Mouse (Mus musculus) brown adipose tissue, adult 24 weeks (tissue): ENCODE measurements around the gene Il1rl2. TPM values are rescaled to one million over a fixed set of nuclear protein-coding genes. Genes with fewer than 3 reads are reported as not detected.
A peak's percentile ranks its signal among the peaks of the same experiment; 100 is the strongest.

Experiments used
- H3K27ac ChIP-seq: fragments of 200-500 bp; replicated peaks from 2 replicates; pipeline ENCODE4 v1.5.1; 2012; ENCODE audit warnings: low read depth, mild to moderate bottlenecking, low read length
- H3K4me1 ChIP-seq: fragments of 200-500 bp; 2 replicates; pipeline ENCODE4 v1.6.1; 2012; ENCODE audit warnings: low read length, mixed read lengths; ENCODE audit not compliant: control insufficient read depth, insufficient read depth, insufficient read length
- H3K4me3 ChIP-seq: fragments of 200-500 bp; 2 replicates; pipeline ENCODE4 v1.5.1; 2012; ENCODE audit warnings: low read depth, mild to moderate bottlenecking, low read length, moderate library complexity; ENCODE audit not compliant: insufficient read depth
- polyA plus RNA-seq: library from polyadenylated mRNA; stranded (reverse); fragments of >200 nt; gene quantifications from 2 replicates; pipeline ENCODE4 v1.2.4, GENCODE M21; 2012; ENCODE audit not compliant: missing spikeins, insufficient read depth, insufficient read length

Gene Il1rl2
- polyA plus RNA-seq, 1 experiment = 4.1 TPM

- Histone ChIP-seq H3K4me1 (no peaks in the 10 kb centered on the region), H3K27ac (no peak overlapping the region), H3K4me3 (no peak overlapping the region)
These were observed 55.7 kb downstream of the Il1rl2 start for GRCm38 (mm10) chr1:40380111-40380510.

GRCm38 (mm10) chr1:40380990-40381389, 56.6 kb downstream of the Il1rl2 start:
- no peak overlapping the region for H3K4me3 ChIP-seq
- H3K4me1 ChIP-seq = no peaks in the 10 kb centered on the region
- no peak overlapping the region for H3K27ac ChIP-seq

- Histone ChIP-seq H3K4me1 (no peaks in the 10 kb centered on the region), H3K27ac (no peak overlapping the region), H3K4me3 (no peak overlapping the region)
These were observed 58.4 kb downstream of the Il1rl2 start for GRCm38 (mm10) chr1:40382841-40383240.

GRCm38 (mm10) chr1:40384931-40385545, 60.6 kb downstream of the Il1rl2 start:
- Histone ChIP-seq H3K4me1 (no peaks in the 10 kb centered on the region), H3K4me3 (no peak overlapping the region), H3K27ac (no peak overlapping the region)

- Histone ChIP-seq H3K27ac (no peak overlapping the region), H3K4me1 (no peaks in the 10 kb centered on the region), H3K4me3 (no peak overlapping the region)
These were observed 67.0 kb downstream of the Il1rl2 start for GRCm38 (mm10) chr1:40391374-40391773.

GRCm38 (mm10) chr1:40392535-40392934, 68.1 kb downstream of the Il1rl2 start:
- Histone ChIP-seq H3K4me1 (no peaks in the 10 kb centered on the region), H3K27ac (no peak overlapping the region), H3K4me3 (no peak overlapping the region)

- H3K4me1 ChIP-seq = no peaks in the 10 kb centered on the region
These were observed 68.8 kb downstream of the Il1rl2 start for GRCm38 (mm10) chr1:40393214-40393613.

GRCm38 (mm10) chr1:40399639-40400038, 75.2 kb downstream of the Il1rl2 start:
- Histone ChIP-seq H3K4me3 (no peak overlapping the region), H3K4me1 (no peaks in the 10 kb centered on the region), H3K27ac (no peak overlapping the region)

More at GRCm38 (mm10) chr1:40393214-40393613, 68.8 kb downstream of the Il1rl2 start:
- Histone ChIP-seq H3K27ac (no peak overlapping the region), H3K4me3 (no peak overlapping the region)

GRCm38 (mm10) chr1:40404682-40405081, 80.3 kb downstream of the Il1rl2 start:
- Histone ChIP-seq H3K27ac (peak overlapping the region; percentile 48), H3K4me3 (no peak overlapping the region)

GRCm38 (mm10) chr1:40409882-40410281, 85.5 kb downstream of the Il1rl2 start:
- H3K27ac ChIP-seq = 0 out of 2 replicates have a peak overlapping the region, but pooled peaks have one; percentile 29

More at GRCm38 (mm10) chr1:40404682-40405081, 80.3 kb downstream of the Il1rl2 start:
- H3K4me1 ChIP-seq = no peaks in the 10 kb centered on the region

GRCm38 (mm10) chr1:40413039-40413438, 88.6 kb downstream of the Il1rl2 start:
- Histone ChIP-seq H3K4me3 (no peak overlapping the region), H3K4me1 (no peaks in the 10 kb centered on the region), H3K27ac (no peak overlapping the region)

More at GRCm38 (mm10) chr1:40409882-40410281, 85.5 kb downstream of the Il1rl2 start:
- no peak overlapping the region for H3K4me3 ChIP-seq
- no peaks in the 10 kb centered on the region for H3K4me1 ChIP-seq

GRCm38 (mm10) chr1:40414276-40414675, 89.9 kb downstream of the Il1rl2 start:
- no peak overlapping the region for H3K4me3 ChIP-seq
- no peaks in the 10 kb centered on the region for H3K4me1 ChIP-seq
- H3K27ac ChIP-seq = no peak overlapping the region

- Histone ChIP-seq H3K4me1 (no peaks in the 10 kb centered on the region), H3K4me3 (no peak overlapping the region), H3K27ac (peak overlapping the region; percentile 37; the same call in 1 of the 2 replicates)
These were observed 90.7 kb downstream of the Il1rl2 start for GRCm38 (mm10) chr1:40414863-40415656.

- H3K4me3 ChIP-seq = no peak overlapping the region
- no peaks in the 10 kb centered on the region for H3K4me1 ChIP-seq
- H3K27ac ChIP-seq = no peak overlapping the region
These were observed 92.6 kb downstream of the Il1rl2 start for GRCm38 (mm10) chr1:40417034-40417433.
